Mouse (Mus musculus): ENCODE measurements around the gene Cotl1.

Cotl1 gene

GRCm38 (mm10) chr8:119817446-119817845 lies 22.9 kb downstream of the Cotl1 start:
- no peak for DNase-seq (ENCODE audit: low read depth, low spot score)

GRCm38 (mm10) chr8:119816219-119816618 lies 24.1 kb downstream of the Cotl1 start:
- DNase-seq (ENCODE audit: low read depth, low spot score), result no peak

GRCm38 (mm10) chr8:119812650-119813431 lies 27.5 kb downstream of the Cotl1 start:
- peak; percentile 41 for DNase-seq (ENCODE audit: low read depth, low spot score)

- no peak for DNase-seq (ENCODE audit: low read depth, low spot score)
Measured at GRCm38 (mm10) chr8:119811925-119812324, 28.4 kb downstream of the Cotl1 start.

- no peak for DNase-seq (ENCODE audit: low read depth, low spot score)
Measured at GRCm38 (mm10) chr8:119810953-119811499, 29.3 kb downstream of the Cotl1 start.

- no peak for DNase-seq (ENCODE audit: low read depth, low spot score)
Measured at GRCm38 (mm10) chr8:119810127-119810868, 30.0 kb downstream of the Cotl1 start.

- DNase-seq (ENCODE audit: low read depth, low spot score), result no peak
Measured at GRCm38 (mm10) chr8:119809620-119810019, 30.7 kb downstream of the Cotl1 start.

GRCm38 (mm10) chr8:119807687-119808086 lies 32.7 kb downstream of the Cotl1 start:
- DNase-seq (ENCODE audit: low read depth, low spot score), result no peak

- DNase-seq (ENCODE audit: low read depth, low spot score), result no peak
Measured at GRCm38 (mm10) chr8:119806422-119807263, 33.7 kb downstream of the Cotl1 start.

- no peak for DNase-seq (ENCODE audit: low read depth, low spot score)
Measured at GRCm38 (mm10) chr8:119805275-119805674, 35.1 kb downstream of the Cotl1 start.

- no peak for DNase-seq (ENCODE audit: low read depth, low spot score)
Measured at GRCm38 (mm10) chr8:119802592-119802991, 37.8 kb downstream of the Cotl1 start.

GRCm38 (mm10) chr8:119801168-119801567 lies 39.2 kb downstream of the Cotl1 start:
- DNase-seq (ENCODE audit: low read depth, low spot score), result no peak

- DNase-seq (ENCODE audit: low read depth, low spot score), result no peak
Measured at GRCm38 (mm10) chr8:119798965-119799264, 41.4 kb downstream of the Cotl1 start.

- DNase-seq (ENCODE audit: low read depth, low spot score), result peak; percentile 27
Measured at GRCm38 (mm10) chr8:119798170-119798964, 42.0 kb downstream of the Cotl1 start.

- no peak for DNase-seq (ENCODE audit: low read depth, low spot score)
Measured at GRCm38 (mm10) chr8:119795651-119796050, 44.7 kb downstream of the Cotl1 start.

GRCm38 (mm10) chr8:119794689-119795088 lies 45.7 kb downstream of the Cotl1 start:
- DNase-seq (ENCODE audit: low read depth, low spot score), result no peak

GRCm38 (mm10) chr8:119791804-119792704 lies 48.3 kb downstream of the Cotl1 start:
- DNase-seq (ENCODE audit: low read depth, low spot score), result peak; percentile 27

GRCm38 (mm10) chr8:119789581-119789980 lies 50.8 kb downstream of the Cotl1 start:
- DNase-seq (ENCODE audit: low read depth, low spot score), result no peak

- no peak for DNase-seq (ENCODE audit: low read depth, low spot score)
Measured at GRCm38 (mm10) chr8:119788607-119789381, 51.5 kb downstream of the Cotl1 start.

All from skeletal muscle tissue, adult 2 months (tissue).